Mouse (Mus musculus) CH12.LX (cell line): ENCODE measurements around the gene Dab1. TPM values are rescaled to one million over a fixed set of nuclear protein-coding genes. Genes with fewer than 3 reads are reported as not detected.

Experiments used
- DNase-seq: peaks from one replicate; pipeline ENCODE4 v3.0.0-alpha.2; 2013; ENCODE audit errors: extremely low read depth
- H3K27ac ChIP-seq: 2 replicates; pipeline ENCODE4 v1.5.1; 2012; ENCODE audit warnings: low read depth, mild to moderate bottlenecking, control low read depth, moderate library complexity; ENCODE audit not compliant: insufficient read depth
- H3K27me3 ChIP-seq: replicated peaks from 2 replicates; pipeline ENCODE3; 2012; ENCODE audit warnings: inconsistent platforms
- H3K36me3 ChIP-seq, 2 experiments: replicated peaks in 1 of 2; 2 replicates each; pipeline versions ENCODE3 to v1.6.1; 2012; ENCODE audit warnings: inconsistent platforms in 1 of 2, low read length in 1 of 2, mild to moderate bottlenecking in 1 of 2, mixed read lengths in 1 of 2, moderate library complexity in 1 of 2; ENCODE audit not compliant: control insufficient read depth in 1 of 2, insufficient read depth in 1 of 2
- H3K4me1 ChIP-seq, 2 experiments: 2 replicates each; pipeline ENCODE4 v1.6.1; 2012; ENCODE audit warnings: inconsistent platforms in 1 of 2, moderate library complexity in 1 of 2; ENCODE audit not compliant: insufficient read depth in 2 of 2, control insufficient read depth in 1 of 2
- H3K4me2 ChIP-seq: 2 replicates; pipeline ENCODE4 v1.6.1; 2012; ENCODE audit warnings: low read depth, mild to moderate bottlenecking, control low read depth; ENCODE audit not compliant: poor library complexity, insufficient read depth, severe bottlenecking
- H3K4me3 ChIP-seq, 3 experiments: fragments of 150-350 bp in 1 of 3; sonication (generic) in 1 of 3; replicated peaks in 1 of 3; 2 replicates each; pipeline versions ENCODE3 to v1.5.1; 2011 to 2012; ENCODE audit warnings: low read depth in 2 of 3, low read length in 2 of 3, mild to moderate bottlenecking in 2 of 3, moderate library complexity in 2 of 3, control low read depth in 1 of 3, improper control_type of control experiment in 1 of 3, inconsistent platforms in 1 of 3, mixed read lengths in 1 of 3; ENCODE audit not compliant: poor library complexity in 1 of 3
- H3K79me2 ChIP-seq: replicated peaks from 2 replicates; pipeline ENCODE4 v1.6.1; 2012; ENCODE audit warnings: mild to moderate bottlenecking, moderate library complexity; ENCODE audit not compliant: control insufficient read depth, poor library complexity, insufficient read depth, severe bottlenecking; ENCODE audit errors: extremely low read depth
- H3K9ac ChIP-seq: 2 replicates; pipeline ENCODE4 v1.6.1; 2012; ENCODE audit warnings: low read depth, mild to moderate bottlenecking, control low read depth, moderate library complexity; ENCODE audit not compliant: insufficient read depth
- H3K9me3 ChIP-seq: replicated peaks from 2 replicates; pipeline ENCODE3; 2012; ENCODE audit warnings: low read length, inconsistent platforms, mixed read lengths
- CHD1 ChIP-seq: IDR thresholded peaks from 2 replicates; pipeline ENCODE4 v1.6.1; 2012; ENCODE audit warnings: low read depth, low read length, improper control_type of control experiment, inconsistent platforms
- CHD2 ChIP-seq: IDR thresholded peaks from 2 replicates; pipeline ENCODE4 v1.6.1; 2011; ENCODE audit warnings: low read length, improper control_type of control experiment
- E2F4 ChIP-seq: IDR thresholded peaks from 2 replicates; pipeline ENCODE4 v1.6.1; 2011; ENCODE audit warnings: low read depth, low read length, improper control_type of control experiment; ENCODE audit not compliant: insufficient replicate concordance
- ELF1 ChIP-seq: IDR thresholded peaks from 2 replicates; pipeline ENCODE4 v1.6.1; 2014; ENCODE audit warnings: low read depth, mild to moderate bottlenecking, inconsistent platforms, low read length, improper control_type of control experiment
- HCFC1 ChIP-seq: IDR thresholded peaks from 2 replicates; pipeline ENCODE4 v1.6.1; 2012; ENCODE audit warnings: low read depth, mild to moderate bottlenecking, inconsistent platforms, low read length, improper control_type of control experiment
- JUN ChIP-seq: IDR thresholded peaks from 2 replicates; pipeline ENCODE4 v1.6.1; 2011; ENCODE audit warnings: low read depth, mild to moderate bottlenecking, low read length, improper control_type of control experiment, moderate library complexity; ENCODE audit not compliant: insufficient read depth
- JUND ChIP-seq: conservative IDR thresholded peaks from 2 replicates; pipeline ENCODE4 v1.6.1; 2011; ENCODE audit warnings: low read depth, low read length, improper control_type of control experiment
- KAT2A ChIP-seq: IDR thresholded peaks from 2 replicates; pipeline ENCODE4 v1.6.1; 2012; ENCODE audit warnings: low read length, improper control_type of control experiment, inconsistent platforms; ENCODE audit not compliant: insufficient replicate concordance
- MAFK ChIP-seq: IDR thresholded peaks from 2 replicates; pipeline ENCODE4 v1.6.1; 2011; ENCODE audit warnings: low read length, improper control_type of control experiment; ENCODE audit not compliant: insufficient replicate concordance
- MAZ ChIP-seq: IDR thresholded peaks from 2 replicates; pipeline ENCODE4 v1.6.1; 2012; ENCODE audit warnings: low read depth, mild to moderate bottlenecking, inconsistent platforms, low read length, improper control_type of control experiment, moderate library complexity
- MEF2A ChIP-seq: IDR thresholded peaks from 2 replicates; pipeline ENCODE4 v1.6.1; 2014; ENCODE audit warnings: low read depth, mild to moderate bottlenecking, inconsistent platforms, low read length, improper control_type of control experiment, borderline replicate concordance
- MXI1 ChIP-seq: IDR thresholded peaks from 2 replicates; pipeline ENCODE4 v1.6.1; 2011; ENCODE audit warnings: mild to moderate bottlenecking, low read depth, low read length, improper control_type of control experiment
- MYC ChIP-seq: IDR thresholded peaks from 2 replicates; pipeline ENCODE4 v1.6.1; 2011; ENCODE audit warnings: low read depth, mild to moderate bottlenecking, improper control_type of control experiment, low read length
- NRF1 ChIP-seq: IDR thresholded peaks from 2 replicates; pipeline ENCODE4 v1.6.1; 2014; ENCODE audit warnings: low read depth, mild to moderate bottlenecking, inconsistent platforms, low read length, improper control_type of control experiment, moderate library complexity
- PAX5 ChIP-seq: IDR thresholded peaks from 2 replicates; pipeline ENCODE4 v1.6.1; 2012; ENCODE audit warnings: low read length, inconsistent platforms, mixed read lengths
- POLR2AphosphoS2 ChIP-seq: IDR thresholded peaks from 2 replicates; pipeline ENCODE4 v1.6.1; 2011; ENCODE audit warnings: low read depth, low read length, improper control_type of control experiment
- RCOR1 ChIP-seq: conservative IDR thresholded peaks from 2 replicates; pipeline ENCODE4 v1.6.1; 2012; ENCODE audit warnings: low read depth, mild to moderate bottlenecking, inconsistent platforms, low read length, improper control_type of control experiment
- SIN3A ChIP-seq: IDR thresholded peaks from 2 replicates; pipeline ENCODE4 v1.6.1; 2012; ENCODE audit warnings: low read length, improper control_type of control experiment, inconsistent platforms
- TBP ChIP-seq: conservative IDR thresholded peaks from 2 replicates; pipeline ENCODE4 v1.6.1; 2011; ENCODE audit warnings: low read depth, low read length, improper control_type of control experiment
- TCF12 ChIP-seq: IDR thresholded peaks from 2 replicates; pipeline ENCODE4 v1.6.1; 2014; ENCODE audit warnings: low read depth, mild to moderate bottlenecking, inconsistent platforms, low read length, improper control_type of control experiment
- USF1 ChIP-seq: IDR thresholded peaks from 2 replicates; pipeline ENCODE4 v1.6.1; 2014; ENCODE audit warnings: low read depth, mild to moderate bottlenecking, inconsistent platforms, low read length, improper control_type of control experiment
- ZC3H11A ChIP-seq: IDR thresholded peaks from 2 replicates; pipeline ENCODE4 v1.6.1; 2012; ENCODE audit warnings: low read depth, mild to moderate bottlenecking, inconsistent platforms, low read length, improper control_type of control experiment
- ZKSCAN1 ChIP-seq: IDR thresholded peaks from 2 replicates; pipeline ENCODE4 v1.6.1; 2012; ENCODE audit warnings: low read depth, inconsistent platforms, low read length, improper control_type of control experiment, borderline replicate concordance
- ZMIZ1 ChIP-seq: IDR thresholded peaks from 2 replicates; pipeline ENCODE4 v1.6.1; 2012; ENCODE audit warnings: low read depth, mild to moderate bottlenecking, inconsistent platforms, low read length, improper control_type of control experiment
- dilution Hi-C: fragments of 300-500 bp; cut with MboI; formaldehyde crosslinking; loops from 2 replicates; pipeline ENCODE4 v1.14.3; 2020; ENCODE audit warnings: low sequenced_read_pairs; ENCODE audit not compliant: extremely low pct_unique_long_range_greater_than_20kb, extremely low pct_ligation_motif_present
- in situ Hi-C: fragments of 300-500 bp; cut with MboI; formaldehyde crosslinking; loops from 3 replicates; pipeline ENCODE4 v1.14.3; 2019; ENCODE audit warnings: low sequenced_read_pairs, low pct_ligation_motif_present, low pct_unique_long_range_greater_than_20kb, mixed read lengths
- polyA plus RNA-seq: library from polyadenylated mRNA; unstranded; fragments of >175 nt; gene quantifications from 2 replicates; pipeline ENCODE4 v1.2.1, GENCODE M21; 2012; ENCODE audit warnings: low read depth; ENCODE audit not compliant: insufficient read length
- total RNA-seq, 2 experiments: library from RNA; depleted of rRNA; stranded (reverse); fragments of 300-350 nt in 1 of 2; fragments of >200 nt in 1 of 2; gene quantifications; 2 replicates each; pipeline ENCODE4 v1.2.3; 2012 to 2014

The Dab1 gene
- total and polyA plus RNA-seq, 3 experiments = not detected

- H3K27me3 ChIP-seq = no peaks in the 10 kb centered on the region
- dilution Hi-C loops (no loop called here), in situ Hi-C loops (no loop called here)
- no peaks in the 10 kb centered on the region for H3K36me3 ChIP-seq
- DNase-seq = no peak
- no peak overlapping the region for H3K4me3 ChIP-seq
- peaks cover 58% of the 10 kb centered on the region for H3K9me3 ChIP-seq
- no peaks in the 10 kb centered on the region for H3K79me2 ChIP-seq
- H3K9ac ChIP-seq = no peak overlapping the region
- TF ChIP-seq USF1 (no peak), JUN (no peak), MYC (no peak), SIN3A (no peak), E2F4 (no peak), CHD2 (no peak), POLR2AphosphoS2 (no peak), CHD1 (no peak), KAT2A (no peak), MXI1 (no peak), HCFC1 (no peak), JUND (no peak), ZMIZ1 (no peak), NRF1 (no peak), TBP (no peak)
- H3K4me1 ChIP-seq = no peaks in the 10 kb centered on the region
- H3K4me2 ChIP-seq = no peak overlapping the region
- no peak overlapping the region for H3K27ac ChIP-seq
These were observed 29.2 kb downstream of the Dab1 start for GRCm38 (mm10) chr4:103648209-103648896.

- in situ Hi-C loops = no loop called here
- Histone ChIP-seq H3K36me3 (no peaks in the 10 kb centered on the region), H3K79me2 (no peaks in the 10 kb centered on the region), H3K9ac (no peak overlapping the region), H3K4me2 (no peak overlapping the region), H3K9me3 (peaks cover 70% of the 10 kb centered on the region), H3K4me3 (no peak overlapping the region), H3K27me3 (no peaks in the 10 kb centered on the region), H3K27ac (no peak overlapping the region), H3K4me1 (no peaks in the 10 kb centered on the region)
- no peak for DNase-seq
- TF ChIP-seq MAZ (no peak), TCF12 (no peak), ZMIZ1 (no peak), NRF1 (no peak), E2F4 (no peak), ZC3H11A (no peak), MAFK (no peak), HCFC1 (no peak), ZKSCAN1 (no peak), PAX5 (no peak), CHD2 (no peak), MEF2A (no peak), RCOR1 (no peak), TBP (no peak), ELF1 (no peak), JUND (no peak)
- dilution Hi-C loops = no loop called here
These were observed 36.6 kb downstream of the Dab1 start for GRCm38 (mm10) chr4:103655740-103656139.
